Mouse (Mus musculus): ENCODE results near the gene Tcf20. TPM values are rescaled to one million over a fixed set of nuclear protein-coding genes. Genes with fewer than 3 reads are reported as not detected.
A peak's percentile ranks its signal among the peaks of the same experiment; 100 is the strongest.

The Tcf20 gene
- total RNA-seq, 1 experiment, result 143 TPM

- Histone ChIP-seq H3K9me3 (ENCODE audit: control insufficient read depth, insufficient read depth, low read depth, low read length) (no peaks in the 10 kb centered on the region), H3K9ac (ENCODE audit: insufficient read depth, low read depth, low read length, poor library complexity, severe bottlenecking) (no peak overlapping the region), H3K27ac (ENCODE audit: insufficient read depth, low read depth, low read length, poor library complexity, severe bottlenecking) (0 out of 2 replicates have a peak overlapping the region, but pooled peaks have one; percentile 27), H3K36me3 (ENCODE audit: control insufficient read depth, insufficient read depth, low read length, poor library complexity, severe bottlenecking) (peaks cover 44% of the 10 kb centered on the region), H3K4me3 (ENCODE audit: insufficient read depth in 1 of 2, low read depth in 1 of 2, low read length in 2 of 2, poor library complexity in 1 of 2, severe bottlenecking in 1 of 2) (no peak overlapping the region), H3K4me1 (ENCODE audit: control insufficient read depth in 2 of 2, insufficient read depth in 2 of 2, low read length in 2 of 2, poor library complexity in 1 of 2) (peaks cover 0 to 8% of the 10 kb centered on the region in 2 experiments; a peak in 3 of 4 replicates)
- TF ChIP-seq HCFC1 (IDR thresholded peaks at IDR 0.05; ENCODE audit: borderline replicate concordance, insufficient read depth, low read length) (no peak), ZC3H11A (IDR thresholded peaks at IDR 0.05; ENCODE audit: borderline replicate concordance, low read depth, low read length) (no peak)
- in situ Hi-C loops (cut with MboI; ENCODE audit: low sequenced_read_pairs in 2 of 2, unreplicated experiment in 2 of 2), result no loop called here
- no peak for DNase-seq (ENCODE audit: low read depth, low spot score)
Measured at GRCm38 (mm10) chr15:82856652-82857378, 130.9 kb downstream of the Tcf20 start.

DNA sequence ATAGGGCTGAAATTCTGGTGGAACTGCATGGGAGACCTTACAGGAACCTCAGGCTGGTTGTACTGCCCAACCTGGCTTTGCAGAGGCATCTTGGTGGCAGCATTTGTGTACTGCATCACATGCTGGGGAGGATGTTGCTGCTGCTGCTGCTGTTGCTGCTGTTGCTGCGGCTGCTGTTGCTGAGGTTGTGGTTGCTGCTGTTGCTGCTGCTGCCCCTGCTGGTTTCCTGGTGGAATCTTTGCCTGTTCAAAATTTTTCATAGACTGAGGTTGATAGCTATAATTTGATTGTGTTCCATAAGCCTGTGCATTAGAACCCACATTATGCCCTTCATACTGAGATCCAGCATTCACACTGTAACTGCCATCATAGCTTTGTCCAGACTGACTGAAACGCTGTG lies 131.6 kb downstream of the Tcf20 start:
- TF ChIP-seq HCFC1 (IDR thresholded peaks at IDR 0.05; ENCODE audit: borderline replicate concordance, insufficient read depth, low read length) (no peak), MAFK (IDR thresholded peaks at IDR 0.05; ENCODE audit: insufficient read depth, low read depth, low read length) (no peak), ZC3H11A (IDR thresholded peaks at IDR 0.05; ENCODE audit: borderline replicate concordance, low read depth, low read length) (no peak), ZNF384 (IDR thresholded peaks at IDR 0.05; ENCODE audit: low read depth, low read length) (no peak), CHD2 (IDR thresholded peaks at IDR 0.05; ENCODE audit: low read depth, low read length) (no peak)
- Histone ChIP-seq H3K9ac (ENCODE audit: insufficient read depth, low read depth, low read length, poor library complexity, severe bottlenecking) (no peak overlapping the region), H3K27ac (ENCODE audit: insufficient read depth, low read depth, low read length, poor library complexity, severe bottlenecking) (no peak overlapping the region), H3K4me1 (ENCODE audit: control insufficient read depth in 2 of 2, insufficient read depth in 2 of 2, low read length in 2 of 2, poor library complexity in 1 of 2) (peaks cover 0 to 8% of the 10 kb centered on the region in 2 experiments; a peak in 3 of 4 replicates), H3K4me3 (ENCODE audit: insufficient read depth in 1 of 2, low read depth in 1 of 2, low read length in 2 of 2, poor library complexity in 1 of 2, severe bottlenecking in 1 of 2) (no peak overlapping the region), H3K36me3 (ENCODE audit: control insufficient read depth, insufficient read depth, low read length, poor library complexity, severe bottlenecking) (peaks cover 49% of the 10 kb centered on the region), H3K9me3 (ENCODE audit: control insufficient read depth, insufficient read depth, low read depth, low read length) (no peaks in the 10 kb centered on the region)
- in situ Hi-C loops (cut with MboI; ENCODE audit: low sequenced_read_pairs in 2 of 2, unreplicated experiment in 2 of 2), result no loop called here
- no peak for DNase-seq (ENCODE audit: low read depth, low spot score)

DNA sequence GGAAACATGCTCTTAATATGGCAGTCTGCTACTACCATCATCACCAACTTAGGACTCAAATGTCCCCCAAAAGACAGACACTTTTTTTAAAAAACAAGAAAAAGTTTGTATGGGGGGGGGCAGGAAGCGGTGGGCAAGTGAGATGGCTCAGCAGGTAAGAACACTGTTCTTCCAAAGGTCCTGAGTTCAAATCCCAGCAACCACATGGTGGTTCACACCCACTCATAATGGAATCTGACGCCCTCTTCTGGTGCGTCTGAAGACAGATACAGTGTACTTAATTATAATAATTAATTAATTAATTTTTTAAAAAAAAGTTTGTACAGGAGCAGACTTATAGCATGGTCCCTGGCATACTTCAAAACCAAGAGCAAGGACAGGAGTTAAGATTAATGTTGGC lies 148.5 kb downstream of the Tcf20 start:
- TF ChIP-seq CHD2 (IDR thresholded peaks at IDR 0.05; ENCODE audit: low read depth, low read length) (no peak), MAFK (IDR thresholded peaks at IDR 0.05; ENCODE audit: insufficient read depth, low read depth, low read length) (no peak), HCFC1 (IDR thresholded peaks at IDR 0.05; ENCODE audit: borderline replicate concordance, insufficient read depth, low read length) (no peak), ZNF384 (IDR thresholded peaks at IDR 0.05; ENCODE audit: low read depth, low read length) (no peak), ZC3H11A (IDR thresholded peaks at IDR 0.05; ENCODE audit: borderline replicate concordance, low read depth, low read length) (no peak)
- in situ Hi-C loops (cut with MboI; ENCODE audit: low sequenced_read_pairs in 2 of 2, unreplicated experiment in 2 of 2), result no loop called here
- H3K9me3 ChIP-seq (ENCODE audit: control insufficient read depth, insufficient read depth, low read depth, low read length), result no peaks in the 10 kb centered on the region
- no peak overlapping the region for H3K27ac ChIP-seq (ENCODE audit: insufficient read depth, low read depth, low read length, poor library complexity, severe bottlenecking)
- DNase-seq (ENCODE audit: low read depth, low spot score), result no peak
- H3K9ac ChIP-seq (ENCODE audit: insufficient read depth, low read depth, low read length, poor library complexity, severe bottlenecking), result no peak overlapping the region
- peaks cover 5% of the 10 kb centered on the region; the same call in 1 of the 2 replicates for H3K36me3 ChIP-seq (ENCODE audit: control insufficient read depth, insufficient read depth, low read length, poor library complexity, severe bottlenecking)
- no peak overlapping the region for H3K4me3 ChIP-seq (ENCODE audit: insufficient read depth in 1 of 2, low read depth in 1 of 2, low read length in 2 of 2, poor library complexity in 1 of 2, severe bottlenecking in 1 of 2)
- no peaks in the 10 kb centered on the region for H3K4me1 ChIP-seq (ENCODE audit: control insufficient read depth in 2 of 2, insufficient read depth in 2 of 2, low read length in 2 of 2, poor library complexity in 1 of 2)

GRCm38 (mm10) chr15:82829917-82830316 lies 157.8 kb downstream of the Tcf20 start:
- H3K36me3 ChIP-seq (ENCODE audit: control insufficient read depth, insufficient read depth, low read length, poor library complexity, severe bottlenecking), result peaks cover 5% of the 10 kb centered on the region
- DNase-seq (ENCODE audit: low read depth, low spot score), result no peak
- in situ Hi-C loops (cut with MboI; ENCODE audit: low sequenced_read_pairs in 2 of 2, unreplicated experiment in 2 of 2), result no loop called here
- H3K4me3 ChIP-seq (ENCODE audit: insufficient read depth in 1 of 2, low read depth in 1 of 2, low read length in 2 of 2, poor library complexity in 1 of 2, severe bottlenecking in 1 of 2), result no peak overlapping the region
- no peak overlapping the region for H3K9ac ChIP-seq (ENCODE audit: insufficient read depth, low read depth, low read length, poor library complexity, severe bottlenecking)
- no peaks in the 10 kb centered on the region for H3K9me3 ChIP-seq (ENCODE audit: control insufficient read depth, insufficient read depth, low read depth, low read length)
- H3K4me1 ChIP-seq (ENCODE audit: control insufficient read depth in 2 of 2, insufficient read depth in 2 of 2, low read length in 2 of 2, poor library complexity in 1 of 2), result no peaks in the 10 kb centered on the region
- H3K27ac ChIP-seq (ENCODE audit: insufficient read depth, low read depth, low read length, poor library complexity, severe bottlenecking), result no peak overlapping the region
- TF ChIP-seq ZNF384 (IDR thresholded peaks at IDR 0.05; ENCODE audit: low read depth, low read length), result no peak
- TF ChIP-seq ZC3H11A (IDR thresholded peaks at IDR 0.05; ENCODE audit: borderline replicate concordance, low read depth, low read length), result no peak
- no peak for TF ChIP-seq HCFC1 (IDR thresholded peaks at IDR 0.05; ENCODE audit: borderline replicate concordance, insufficient read depth, low read length)
- no peak for TF ChIP-seq MAFK (IDR thresholded peaks at IDR 0.05; ENCODE audit: insufficient read depth, low read depth, low read length)
- no peak for TF ChIP-seq CHD2 (IDR thresholded peaks at IDR 0.05; ENCODE audit: low read depth, low read length)
